Mouse (Mus musculus) lung, postnatal 25 days (tissue): ENCODE data around the gene Sp140.
"Not testable (repeated sequence)": the region's sequence is repeated elsewhere in the genome, so short reads cannot be mapped to it uniquely, and the experiment has no call there.

Experiments
- DNase-seq: peaks from one replicate; pipeline ENCODE4 v3.0.0; 2022; ENCODE audit warnings: low spot score

The Sp140 gene

DNA sequence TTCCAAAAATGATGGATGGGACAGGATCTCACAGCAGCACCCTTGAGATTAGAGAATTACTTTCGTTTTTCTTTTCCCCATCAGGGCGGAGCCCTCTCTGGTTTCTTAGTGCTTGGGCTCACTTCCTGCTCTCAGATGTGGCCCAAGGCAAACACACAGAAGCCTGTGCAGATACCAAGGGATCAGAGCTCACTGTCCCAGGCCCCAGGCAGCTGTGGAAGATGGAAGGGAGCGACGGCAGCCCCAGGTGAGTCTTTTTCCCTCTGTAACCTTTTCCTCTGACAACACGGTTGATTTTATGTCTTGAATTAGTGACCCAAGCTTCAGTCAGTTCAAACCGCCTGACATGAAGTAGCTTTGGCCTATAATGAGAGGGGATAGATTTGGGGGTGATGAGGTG lies 49.7 kb downstream of the Sp140 start, which contains the start of gene Sp100:
Gene Sp100, plus strand, starts transcription at position 108 of the 400 bp plus-strand sequence.
- peak; percentile 44 for DNase-seq

- not testable (repeated sequence) for DNase-seq
Measured at GRCm38 (mm10) chr1:85650524-85650923, 50.3 kb downstream of the Sp140 start.

DNA sequence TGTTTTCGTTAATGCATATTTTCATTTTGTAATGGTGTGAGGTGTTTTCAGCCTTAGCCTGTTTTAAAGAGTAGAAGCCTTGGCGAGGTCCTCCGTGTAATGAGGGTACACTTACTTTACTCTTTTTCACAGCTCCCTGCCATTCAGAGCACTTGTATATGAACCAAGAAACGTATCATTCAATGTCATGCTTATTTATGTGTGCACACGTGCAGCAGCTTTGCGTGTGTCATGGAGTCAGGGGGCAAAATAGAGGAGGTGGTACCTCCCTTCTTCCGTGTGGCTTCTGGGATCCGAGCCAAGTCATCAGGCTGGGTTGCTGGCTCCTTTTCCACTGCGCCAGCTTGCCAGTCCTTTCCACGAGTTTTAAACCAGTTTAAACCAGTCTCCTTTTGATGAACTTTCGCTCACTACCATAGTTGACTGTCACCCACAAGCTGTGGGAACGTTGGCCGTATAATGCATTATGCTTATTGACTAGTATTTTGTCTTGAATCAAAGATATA lies 51.6 kb downstream of the Sp140 start:
- not testable (repeated sequence) for DNase-seq

DNA sequence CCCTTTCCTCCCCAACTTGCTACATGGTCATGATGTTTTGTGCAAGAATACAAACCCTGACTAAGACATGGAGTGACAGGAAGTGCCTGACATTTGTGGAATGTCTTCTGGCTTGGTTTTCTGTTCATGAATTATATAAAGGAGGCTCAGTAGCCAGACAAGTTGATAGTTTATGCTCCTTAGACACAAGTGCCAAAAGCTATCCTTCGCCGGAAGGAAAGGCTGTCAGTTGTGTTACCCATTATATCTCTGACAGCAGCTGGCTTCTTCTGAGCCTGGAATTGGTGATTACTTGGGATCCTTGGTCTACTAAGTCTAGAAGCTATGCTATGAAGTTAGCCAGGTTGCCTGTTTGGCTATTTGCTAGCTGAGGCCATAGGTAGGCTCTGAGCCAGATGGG lies 57.0 kb downstream of the Sp140 start:
- not testable (repeated sequence) for DNase-seq

DNA sequence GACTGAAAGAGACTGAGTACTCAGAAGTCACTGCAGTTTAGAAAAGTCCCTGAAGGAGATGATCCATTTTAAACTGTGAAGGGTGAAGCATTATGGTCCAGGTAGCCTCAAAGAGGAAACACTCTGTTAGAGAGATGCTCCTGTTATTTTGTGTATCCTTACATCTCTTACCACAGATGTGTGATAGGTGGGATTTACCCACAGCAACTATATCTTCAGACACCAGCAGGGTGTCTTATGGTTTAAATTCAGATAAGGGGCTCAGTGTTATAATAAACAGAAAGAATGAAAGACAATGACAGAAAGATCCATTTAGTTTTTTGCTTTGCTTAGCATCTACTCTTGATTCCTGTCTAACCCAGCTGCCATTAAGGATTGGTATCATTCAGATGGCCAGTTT lies 64.1 kb downstream of the Sp140 start:
- no peak for DNase-seq

- no peak for DNase-seq
Measured at GRCm38 (mm10) chr1:85680226-85680625, 80.0 kb downstream of the Sp140 start.

DNA sequence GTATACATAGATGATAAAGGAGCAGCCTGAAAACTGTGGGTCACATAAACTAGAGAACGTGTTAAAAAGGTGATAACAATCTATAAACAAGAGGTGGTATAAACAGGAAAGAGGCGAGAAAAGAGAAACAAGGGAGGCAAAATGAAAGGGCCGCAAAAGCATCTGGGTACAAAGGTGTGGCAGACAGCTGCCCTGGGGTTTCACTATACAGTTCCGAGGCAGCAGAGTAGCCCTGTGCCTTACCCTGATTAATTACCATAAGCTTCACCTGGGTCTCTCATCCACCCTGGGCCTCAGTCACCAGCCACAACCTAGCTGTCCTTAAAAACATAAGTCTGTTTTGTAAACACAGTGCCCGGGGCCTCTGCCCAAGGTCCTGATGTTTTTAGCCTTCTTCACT lies 86.5 kb downstream of the Sp140 start:
- DNase-seq = no peak

DNA sequence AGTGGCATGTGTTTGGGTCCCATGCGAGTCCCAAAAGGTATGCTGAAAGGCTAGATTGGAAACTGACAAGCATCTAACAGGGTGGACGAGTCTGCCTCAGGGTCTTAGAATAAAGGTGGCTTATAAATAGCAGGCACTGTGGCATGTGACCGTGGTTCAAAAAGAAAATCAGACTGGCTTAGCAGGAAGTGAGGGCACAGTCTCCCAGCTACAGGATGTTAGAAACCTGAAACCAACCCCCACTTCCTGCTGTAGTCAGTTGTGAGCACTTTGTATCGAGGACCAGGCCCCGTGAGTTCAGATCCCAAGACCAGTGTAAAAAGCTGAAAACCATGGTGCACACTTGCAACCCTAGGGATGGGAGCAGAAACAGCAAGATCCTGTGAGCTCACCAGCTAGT lies 87.2 kb downstream of the Sp140 start:
- DNase-seq = peak; percentile 35

GRCm38 (mm10) chr1:85690544-85690943 lies 90.4 kb downstream of the Sp140 start:
- no peak for DNase-seq

DNA sequence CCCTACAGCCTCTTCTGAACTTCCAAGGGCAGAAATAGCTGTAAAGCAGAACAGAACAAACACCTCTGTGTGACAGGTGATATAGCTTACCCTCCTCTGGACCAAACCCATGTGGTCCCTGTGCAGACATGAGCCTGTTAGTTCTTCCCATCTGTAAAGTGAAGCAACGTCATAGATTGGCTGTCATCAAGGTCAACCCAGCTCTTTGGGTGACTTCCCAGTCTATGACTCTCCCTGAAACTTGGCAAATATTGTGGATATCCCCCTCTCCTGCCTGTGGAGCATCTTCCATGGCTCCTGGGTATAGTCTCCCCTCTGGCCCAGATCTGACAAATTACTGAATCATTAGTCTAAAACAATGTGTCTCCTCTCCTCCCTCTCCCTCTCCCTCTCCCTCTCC lies 92.1 kb downstream of the Sp140 start:
- no peak for DNase-seq

DNA sequence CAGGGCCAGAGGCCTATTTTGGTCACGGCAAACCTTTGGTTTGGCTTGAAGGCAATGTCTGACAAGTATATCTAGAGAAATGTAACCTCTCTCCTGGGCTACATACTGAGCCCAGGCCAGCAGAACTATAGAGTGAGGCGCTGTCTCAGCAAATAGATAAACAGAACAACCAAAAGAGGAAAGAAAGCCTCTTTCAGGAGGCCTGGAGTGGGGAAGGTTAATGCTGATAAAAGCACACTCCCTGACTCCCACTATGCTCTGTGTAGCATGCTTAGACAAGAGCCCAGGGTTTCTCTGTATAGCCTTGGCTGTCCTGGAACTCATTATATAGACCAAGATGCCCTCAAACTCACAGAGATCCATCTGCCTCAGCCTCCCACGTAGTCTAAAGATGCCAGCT lies 93.1 kb downstream of the Sp140 start:
- DNase-seq = no peak
